Mouse (Mus musculus) neural tube, embryonic 10.5 days (tissue): ENCODE results near the gene Mrpl41.

ENCODE experiments used
- DNase-seq: peaks from one replicate; pipeline ENCODE4 v3.0.0-alpha.2; 2017; ENCODE audit warnings: low spot score; ENCODE audit errors: extremely low spot score

The Mrpl41 gene

DNA sequence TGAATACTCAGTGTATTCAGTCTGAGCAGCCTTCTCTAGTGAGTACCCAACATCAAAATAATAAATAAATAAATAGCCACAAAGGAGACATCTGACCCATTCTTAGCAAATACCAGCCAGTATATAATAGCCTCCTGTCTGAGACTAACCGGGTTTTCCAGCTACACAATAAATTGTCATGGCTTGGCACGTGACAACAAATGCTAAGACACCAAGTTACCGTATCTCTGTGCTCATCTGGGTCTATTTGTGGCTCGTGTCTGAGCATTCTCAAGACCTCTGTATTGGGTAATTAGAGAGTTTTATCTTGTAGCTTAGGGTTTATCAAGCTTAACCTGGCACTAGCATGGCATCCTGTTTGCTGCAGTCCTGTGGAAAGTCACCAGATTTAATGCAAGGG, 32.8 kb downstream of the Mrpl41 start:
- no peak for DNase-seq

DNA sequence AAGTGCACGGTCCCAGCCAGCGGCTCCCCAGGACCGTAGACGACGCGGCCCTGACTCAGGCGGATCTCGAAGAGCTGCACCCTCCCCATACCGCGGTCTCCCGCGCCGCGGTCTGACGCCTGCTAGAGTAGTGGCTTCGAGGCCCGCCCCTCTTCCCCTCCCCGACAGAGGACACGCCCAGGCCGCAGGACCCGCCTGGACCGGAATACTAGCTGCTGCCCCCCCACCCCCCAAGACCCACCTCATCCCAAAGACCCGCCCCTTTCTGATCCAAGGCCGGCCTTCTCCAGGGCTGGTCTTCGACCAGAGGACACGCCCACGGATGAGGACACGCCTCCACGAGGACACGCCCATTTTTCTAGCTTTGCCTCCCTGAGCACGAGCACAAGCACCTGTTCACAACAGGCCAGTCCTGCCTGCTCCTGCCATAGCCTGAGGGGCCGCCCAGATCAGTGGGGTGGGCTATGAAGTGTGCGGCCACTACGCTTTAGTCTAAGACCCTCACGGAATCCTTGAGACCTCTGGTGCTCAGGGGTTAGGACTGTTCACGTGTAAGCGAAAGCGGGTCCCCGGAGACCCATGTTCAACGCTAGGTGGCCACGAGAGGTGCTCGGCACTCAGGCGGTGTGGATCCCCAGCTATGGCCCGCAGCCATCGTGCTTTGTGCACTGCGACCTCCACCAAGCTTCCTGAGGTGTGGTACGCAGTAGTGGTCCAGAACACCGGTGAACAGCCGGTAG, 39.7 kb downstream of the Mrpl41 start, which contains the start of gene Arrdc1:
Gene Arrdc1 (minus strand): TSS at position 196 of the 740 bp plus-strand sequence.
- peak; percentile 90 for DNase-seq

DNA sequence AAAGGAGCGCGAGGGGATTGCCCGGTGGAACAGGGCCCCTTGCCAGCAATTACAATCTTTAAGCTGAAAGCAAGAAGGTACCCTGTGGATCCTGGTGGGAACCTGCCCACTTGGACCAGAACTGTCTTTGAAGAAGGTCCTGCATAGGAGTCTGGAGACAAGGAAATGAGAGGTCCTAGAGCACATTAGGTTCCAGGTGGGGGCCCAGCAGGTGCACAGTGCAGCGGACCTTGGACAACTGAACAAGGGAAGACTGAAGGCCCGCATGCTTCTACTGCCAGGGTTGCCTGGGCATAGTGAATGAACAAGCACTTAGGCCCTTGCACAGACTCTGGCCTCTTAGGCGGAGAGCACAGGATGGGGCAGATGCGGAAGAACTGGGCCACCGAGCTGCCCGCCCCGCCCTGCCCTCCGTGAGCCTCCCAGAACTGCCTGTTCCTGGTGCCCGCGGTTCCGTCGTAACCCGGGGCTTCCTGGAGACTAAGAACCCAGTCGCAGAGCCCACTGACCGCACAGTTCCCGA, 40.4 kb downstream of the Mrpl41 start:
- DNase-seq: no peak

DNA sequence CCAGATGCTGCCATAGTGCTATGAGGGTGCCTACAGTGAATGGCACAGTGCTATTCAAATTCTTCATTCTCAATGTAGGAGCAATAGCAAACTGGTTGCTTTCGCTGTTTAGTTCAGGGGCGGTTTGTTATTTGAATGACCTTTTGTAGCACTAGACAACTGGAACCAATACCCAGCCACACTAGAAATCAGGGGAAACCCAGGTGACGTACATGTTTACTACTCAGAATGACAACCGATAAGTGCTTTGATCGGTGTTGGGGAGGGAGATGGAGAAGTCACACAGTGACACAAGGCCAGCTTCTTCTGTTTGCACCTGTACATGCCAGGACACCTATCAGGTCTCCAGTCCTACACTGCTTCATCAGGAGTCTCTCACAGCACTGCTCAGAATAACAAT, 45.3 kb downstream of the Mrpl41 start:
- no peak for DNase-seq

DNA sequence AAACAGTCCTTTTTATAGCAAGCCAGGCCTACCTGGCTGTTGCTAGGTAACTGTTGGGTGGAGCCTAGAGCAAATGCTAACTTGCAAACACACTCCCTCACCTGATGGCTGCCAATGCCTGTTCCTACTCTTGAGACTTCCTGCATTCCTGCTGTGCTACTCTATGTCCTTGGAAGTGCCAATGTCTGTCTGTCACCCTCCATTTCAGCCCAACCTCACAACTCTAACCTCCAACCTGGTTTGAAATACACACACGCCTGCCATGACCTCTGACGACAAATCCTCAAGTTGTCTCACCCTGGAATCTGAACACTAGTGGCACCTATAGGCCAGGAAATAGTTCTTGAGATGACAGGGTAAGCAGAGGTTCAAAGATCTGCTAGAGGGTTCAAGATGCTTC, 45.8 kb downstream of the Mrpl41 start:
- DNase-seq: no peak

DNA sequence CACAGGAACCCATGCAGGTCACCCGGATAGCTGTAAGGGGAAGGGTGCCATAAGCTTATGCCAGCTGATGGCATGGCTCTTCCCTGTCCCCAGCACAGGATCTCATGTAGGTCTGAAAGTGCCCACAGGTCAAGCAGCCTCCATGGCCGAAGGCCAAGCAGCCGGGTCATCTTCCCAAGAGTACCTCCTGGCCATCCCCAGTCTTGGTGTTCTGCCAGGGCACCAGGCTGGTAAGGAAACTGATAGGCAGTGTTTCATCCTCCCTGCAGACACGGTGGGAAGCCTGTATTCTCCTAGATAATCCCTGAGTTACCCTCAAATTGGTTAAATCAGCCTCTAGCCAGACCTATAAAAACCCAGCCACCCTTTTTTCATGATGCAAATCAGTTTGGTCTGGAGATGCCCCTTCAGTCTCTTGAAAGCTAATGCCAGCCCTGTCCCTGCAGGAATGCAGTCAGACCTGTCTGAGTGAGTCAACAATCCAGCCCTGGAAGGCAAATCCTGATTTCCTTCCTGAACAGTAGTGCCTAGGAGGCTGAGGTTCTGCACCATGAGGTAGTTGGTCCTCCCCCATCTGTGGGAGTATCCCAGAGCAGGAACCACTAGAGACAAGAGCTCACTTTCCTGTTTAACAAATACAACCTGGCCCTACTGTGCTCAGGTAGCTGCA, 47.0 kb downstream of the Mrpl41 start:
- no peak for DNase-seq

DNA sequence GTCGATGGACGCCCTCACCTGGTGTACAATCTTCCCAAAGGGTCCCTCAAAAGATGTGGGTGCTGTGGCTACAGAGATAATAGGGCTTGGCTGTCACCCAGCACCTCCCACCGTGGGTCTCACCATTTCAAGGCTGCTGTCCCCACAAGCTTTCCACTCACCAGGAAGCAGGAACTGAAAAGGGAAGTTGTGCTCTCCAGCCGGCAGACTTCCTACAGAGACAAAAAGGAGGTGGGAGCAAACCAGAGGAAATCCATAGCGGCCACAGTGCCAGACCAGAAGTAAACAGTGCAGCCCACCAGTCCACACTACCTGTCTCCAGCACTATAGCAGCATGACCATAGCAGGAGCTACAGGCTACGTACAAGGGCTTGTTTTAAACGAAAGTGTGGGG, 47.9 kb downstream of the Mrpl41 start:
- no peak for DNase-seq

DNA sequence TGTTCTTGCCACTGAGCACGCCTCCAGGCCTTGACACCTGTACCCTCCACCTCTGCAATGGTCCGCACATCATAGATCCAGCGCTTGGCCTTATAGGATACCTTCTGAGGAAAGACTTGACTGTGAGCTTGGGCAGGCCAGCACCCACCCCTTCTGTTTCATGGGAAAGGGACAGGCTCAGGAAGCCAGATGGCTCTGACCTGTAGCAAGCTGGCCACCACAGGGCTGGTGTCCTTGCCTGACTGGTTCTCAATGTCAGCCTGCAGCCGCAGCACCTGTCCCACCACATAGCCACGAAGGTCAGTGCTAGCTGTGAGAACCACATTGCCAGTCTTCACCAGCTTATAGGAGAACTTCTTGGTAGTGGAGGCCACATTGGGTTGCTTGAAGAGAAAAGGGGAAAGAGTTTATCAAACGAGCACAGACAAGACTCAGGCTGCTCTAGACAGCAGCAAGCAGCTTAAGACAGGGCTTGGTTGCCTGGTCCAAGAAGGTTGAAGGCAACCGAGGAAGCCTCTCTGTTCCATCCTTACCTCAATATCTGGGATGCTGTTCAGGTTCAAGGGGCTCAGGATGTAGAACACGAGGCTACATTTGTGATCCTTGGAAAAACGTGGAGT, 48.4 kb downstream of the Mrpl41 start:
- no peak for DNase-seq

DNA sequence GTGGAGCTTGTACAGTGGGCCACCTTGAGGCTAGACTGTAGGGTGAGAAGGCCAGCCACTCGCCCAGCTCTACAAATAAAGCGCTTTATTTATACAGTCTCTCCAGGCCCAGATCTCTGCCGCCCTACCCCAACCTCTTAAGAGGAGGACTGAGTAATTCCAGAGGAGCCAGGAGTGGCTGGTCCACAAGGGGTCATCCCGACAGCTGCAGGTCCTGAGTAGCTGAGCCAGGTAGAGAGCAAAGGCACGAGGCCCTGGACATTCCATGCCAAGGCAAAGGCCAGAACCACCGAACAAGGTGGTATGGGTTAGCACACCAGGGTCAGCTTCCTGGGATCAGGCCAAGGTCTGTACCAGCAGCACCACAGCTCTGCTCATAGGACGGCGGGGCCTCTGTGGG, 49.6 kb downstream of the Mrpl41 start:
- DNase-seq: no peak
